Mouse (Mus musculus) embryonic fibroblast, embryonic 13.5 days (primary cell): ENCODE measurements around the gene Nupl1. TPM values are rescaled to one million over a fixed set of nuclear protein-coding genes. Genes with fewer than 3 reads are reported as not detected.
A peak's percentile ranks its signal among the peaks of the same experiment; 100 is the strongest.

Source experiments
- H3K27ac ChIP-seq: 2 replicates; pipeline ENCODE4 v1.5.1; 2012; ENCODE audit warnings: low read length, control low read depth, inconsistent platforms; ENCODE audit not compliant: insufficient read depth
- H3K4me1 ChIP-seq: 2 replicates; pipeline ENCODE4 v1.6.1; 2011; ENCODE audit warnings: low read length; ENCODE audit not compliant: control insufficient read depth, insufficient read depth
- H3K4me3 ChIP-seq: 2 replicates; pipeline ENCODE4 v1.5.1; 2011; ENCODE audit warnings: mild to moderate bottlenecking, control low read depth, low read length; ENCODE audit not compliant: insufficient read depth
- CTCF ChIP-seq: IDR thresholded peaks from 2 replicates; pipeline ENCODE4 v1.5.1; 2011; ENCODE audit warnings: mild to moderate bottlenecking, control low read depth, low read length, moderate library complexity, borderline replicate concordance; ENCODE audit not compliant: insufficient read depth
- POLR2A ChIP-seq: IDR thresholded peaks from 2 replicates; pipeline ENCODE4 v1.6.1; 2011; ENCODE audit warnings: low read depth, mild to moderate bottlenecking, control low read depth, low read length, moderate library complexity
- polyA plus RNA-seq: library from polyadenylated mRNA; stranded (reverse); fragments of >200 nt; gene quantifications from 2 replicates; pipeline ENCODE4 v1.2.4, GENCODE M21; 2011; ENCODE audit warnings: low read depth; ENCODE audit not compliant: missing spikeins, insufficient read length

Nupl1 gene
- not detected in 2 replicates for polyA plus RNA-seq

DNA sequence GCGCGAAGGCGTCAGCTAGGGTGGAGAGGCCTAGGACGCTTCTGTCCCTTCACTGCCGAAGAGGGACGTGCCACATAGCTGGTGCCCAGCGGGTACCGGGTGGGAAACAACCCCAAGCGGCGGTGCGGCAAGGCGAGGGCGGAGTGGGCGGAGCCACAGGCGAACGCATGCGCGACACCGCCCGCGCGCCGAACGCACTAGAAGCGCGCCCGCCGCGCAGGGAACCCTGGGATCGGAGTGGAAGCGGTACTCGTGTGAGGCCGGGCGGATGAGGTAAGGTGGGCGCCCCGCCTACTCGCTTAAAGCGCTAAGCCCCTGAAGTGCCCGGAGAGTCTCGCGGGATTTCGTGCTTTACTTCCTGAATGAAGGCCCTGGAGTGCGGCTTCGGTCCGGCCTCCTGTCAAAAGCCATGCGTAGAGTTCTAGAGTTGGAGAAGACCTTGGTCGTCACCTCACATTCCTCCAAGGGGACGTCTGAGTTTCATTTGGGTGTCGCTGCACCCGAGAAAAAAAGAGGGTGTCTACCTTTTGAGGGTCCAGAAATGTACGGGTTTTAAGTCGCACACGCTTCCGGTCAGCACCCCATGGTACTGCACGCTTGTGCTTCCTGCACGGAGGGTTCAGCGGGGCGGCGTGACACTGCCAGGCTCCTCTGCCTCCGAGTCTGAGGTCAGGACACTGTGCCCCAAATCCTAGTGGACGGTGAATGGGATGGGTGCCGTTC is at the start of gene Nupl1, which contains the start of gene Gm49336:
Gene Nupl1 (minus strand): TSS at position 151 of the 723 bp plus-strand sequence.
Gene Gm49336 (minus strand): TSS at position 227 of the 723 bp plus-strand sequence.
- Histone ChIP-seq H3K27ac (peak within 1 kb of the TSS; percentile 78), H3K4me3 (peak within 1 kb of the TSS; percentile 83), H3K4me1 (no peaks in the 10 kb centered on the region; the same call in 1 of the 2 replicates)
- TF ChIP-seq CTCF, result no peak
- TF ChIP-seq POLR2A, result peak; percentile 84

DNA sequence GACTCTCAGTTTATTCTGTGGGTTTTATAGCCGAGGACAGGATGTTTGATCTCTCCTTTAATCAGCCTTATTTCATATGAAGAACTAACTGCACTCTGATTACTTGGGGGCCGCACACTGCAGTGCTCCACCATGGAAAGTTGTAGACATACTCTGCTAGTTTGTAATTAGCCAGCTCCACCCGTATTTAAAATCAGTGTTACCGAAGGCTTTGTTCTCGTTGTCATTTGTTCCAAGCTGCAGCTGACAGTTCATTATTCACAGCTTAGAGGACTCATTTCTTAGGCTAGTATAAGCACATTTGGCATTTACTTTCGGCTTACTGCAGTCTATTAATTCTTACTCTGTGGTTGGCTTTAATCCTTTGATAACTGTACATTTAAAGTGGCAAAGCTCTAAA is 49.8 kb upstream of the Nupl1 start:
- H3K27ac ChIP-seq, result peak overlapping the region; percentile 45; the same call in 1 of the 2 replicates
- H3K4me3 ChIP-seq, result no peak overlapping the region
- no peak for TF ChIP-seq POLR2A
- no peak for TF ChIP-seq CTCF
- no peaks in the 10 kb centered on the region for H3K4me1 ChIP-seq

DNA sequence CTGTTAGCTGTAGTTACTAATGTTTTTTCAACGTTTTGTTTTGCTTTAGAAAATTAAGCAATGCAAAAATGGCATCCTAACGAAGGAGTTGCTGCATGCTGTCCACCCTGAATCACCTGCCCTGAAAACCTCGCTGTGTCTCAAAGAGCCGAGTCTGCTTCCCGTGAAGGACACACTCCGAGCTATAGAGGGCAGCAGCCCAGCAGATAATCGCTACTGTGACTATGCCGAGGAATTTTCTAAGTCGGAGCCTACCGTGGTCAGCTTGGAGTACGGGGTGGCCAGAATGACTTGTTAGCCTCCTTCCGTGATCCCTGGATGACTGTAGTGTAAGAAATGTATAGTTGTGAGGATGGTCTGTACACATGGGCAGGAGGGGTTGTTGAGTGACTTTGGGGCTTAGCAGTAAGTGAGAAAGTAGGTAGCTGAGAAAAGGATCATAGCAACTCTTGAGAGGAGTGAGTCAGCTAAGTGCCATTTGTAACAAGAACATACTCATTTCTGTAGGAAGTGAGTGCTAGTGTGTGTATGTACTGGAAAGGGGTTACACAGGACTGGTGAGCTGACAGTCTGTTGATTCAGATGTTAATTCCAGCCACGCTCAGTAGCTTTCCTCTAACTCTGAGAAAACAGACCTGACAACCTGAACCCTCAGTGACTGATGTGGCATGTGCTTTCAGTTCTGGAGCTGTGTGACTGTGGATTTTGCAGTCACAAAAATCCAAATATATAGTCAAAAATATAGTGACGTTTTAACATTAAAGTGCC is 49.2 kb upstream of the Nupl1 start:
- no peak overlapping the region for H3K4me3 ChIP-seq
- no peak overlapping the region; the same call in 1 of the 2 replicates for H3K27ac ChIP-seq
- H3K4me1 ChIP-seq, result no peaks in the 10 kb centered on the region
- no peak for TF ChIP-seq POLR2A
- no peak for TF ChIP-seq CTCF

DNA sequence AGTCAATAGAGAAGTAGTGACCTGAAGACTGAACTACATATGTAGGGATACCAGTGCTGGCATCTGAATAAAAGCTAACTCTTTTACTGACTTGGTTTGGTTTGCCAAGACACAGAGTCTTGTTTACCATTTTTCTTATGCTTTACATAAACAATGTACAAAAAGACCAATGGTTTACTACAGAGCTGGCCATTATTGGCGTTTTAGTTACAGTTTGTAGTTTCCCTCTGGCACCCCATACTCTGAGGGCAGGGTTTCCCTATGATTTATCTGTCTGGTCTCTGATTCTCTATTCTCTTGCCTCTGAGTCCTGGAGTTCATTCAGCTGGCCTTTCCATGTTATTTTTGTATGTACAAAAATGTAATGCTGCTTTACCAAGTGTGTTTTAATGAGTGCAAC is 44.3 kb upstream of the Nupl1 start:
- Histone ChIP-seq H3K4me3 (no peak overlapping the region), H3K27ac (no peak overlapping the region), H3K4me1 (no peaks in the 10 kb centered on the region)
- TF ChIP-seq CTCF (no peak), POLR2A (no peak)

DNA sequence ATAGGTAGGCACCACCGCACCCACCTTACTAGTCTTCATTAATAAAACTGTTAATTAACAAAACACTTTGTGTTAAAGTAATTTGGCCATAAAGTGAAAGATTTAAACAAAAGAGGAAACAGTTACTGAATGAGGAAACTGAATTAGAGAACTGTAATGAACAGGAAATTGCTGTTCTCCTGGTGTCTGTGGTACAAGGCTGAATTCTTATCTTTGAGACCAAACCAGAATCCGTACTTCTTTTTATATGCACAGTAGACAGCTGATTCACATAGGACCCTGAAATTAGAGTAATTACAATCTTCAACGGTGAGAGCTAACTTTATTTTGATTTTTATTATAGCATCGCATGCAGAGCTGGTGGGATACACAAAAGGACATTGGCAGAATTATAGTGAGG is 39.1 kb upstream of the Nupl1 start:
- H3K4me3 ChIP-seq, result no peak overlapping the region
- no peaks in the 10 kb centered on the region for H3K4me1 ChIP-seq
- TF ChIP-seq CTCF, result no peak
- TF ChIP-seq POLR2A, result no peak
- no peak overlapping the region for H3K27ac ChIP-seq

DNA sequence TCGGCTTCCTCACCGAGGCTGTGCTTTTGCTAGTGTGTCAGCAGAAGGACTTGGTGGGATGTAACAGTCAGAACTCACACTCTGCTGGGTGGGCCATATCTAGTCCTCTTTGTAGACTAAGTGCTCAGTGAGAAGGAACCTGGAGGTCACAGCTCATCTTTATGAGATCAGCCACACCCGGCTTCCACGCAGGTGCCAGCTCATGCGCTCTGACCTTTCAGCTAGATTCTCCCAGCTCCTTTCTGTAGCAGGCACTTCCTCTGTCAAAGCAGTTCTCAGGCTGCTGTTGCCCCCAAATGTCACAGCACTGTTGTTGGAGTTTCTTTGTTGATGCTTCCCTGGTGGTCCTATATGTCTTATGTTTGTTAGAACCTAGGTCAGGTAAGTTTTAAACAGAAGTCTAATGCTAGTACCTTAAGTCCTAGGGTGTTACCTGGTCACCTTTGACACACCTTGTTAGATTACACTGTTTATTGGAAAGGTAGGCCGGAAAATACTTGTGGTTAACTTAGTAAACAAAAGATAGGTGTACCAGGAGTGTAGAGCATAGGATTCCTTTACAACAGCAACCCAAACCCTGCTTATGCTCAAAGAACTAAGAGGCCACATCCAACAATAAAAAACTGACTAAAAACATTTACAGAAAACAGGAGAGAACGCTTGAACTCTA is 35.1 kb upstream of the Nupl1 start:
- Histone ChIP-seq H3K27ac (no peak overlapping the region), H3K4me1 (no peaks in the 10 kb centered on the region), H3K4me3 (no peak overlapping the region)
- TF ChIP-seq POLR2A (no peak), CTCF (no peak)

DNA sequence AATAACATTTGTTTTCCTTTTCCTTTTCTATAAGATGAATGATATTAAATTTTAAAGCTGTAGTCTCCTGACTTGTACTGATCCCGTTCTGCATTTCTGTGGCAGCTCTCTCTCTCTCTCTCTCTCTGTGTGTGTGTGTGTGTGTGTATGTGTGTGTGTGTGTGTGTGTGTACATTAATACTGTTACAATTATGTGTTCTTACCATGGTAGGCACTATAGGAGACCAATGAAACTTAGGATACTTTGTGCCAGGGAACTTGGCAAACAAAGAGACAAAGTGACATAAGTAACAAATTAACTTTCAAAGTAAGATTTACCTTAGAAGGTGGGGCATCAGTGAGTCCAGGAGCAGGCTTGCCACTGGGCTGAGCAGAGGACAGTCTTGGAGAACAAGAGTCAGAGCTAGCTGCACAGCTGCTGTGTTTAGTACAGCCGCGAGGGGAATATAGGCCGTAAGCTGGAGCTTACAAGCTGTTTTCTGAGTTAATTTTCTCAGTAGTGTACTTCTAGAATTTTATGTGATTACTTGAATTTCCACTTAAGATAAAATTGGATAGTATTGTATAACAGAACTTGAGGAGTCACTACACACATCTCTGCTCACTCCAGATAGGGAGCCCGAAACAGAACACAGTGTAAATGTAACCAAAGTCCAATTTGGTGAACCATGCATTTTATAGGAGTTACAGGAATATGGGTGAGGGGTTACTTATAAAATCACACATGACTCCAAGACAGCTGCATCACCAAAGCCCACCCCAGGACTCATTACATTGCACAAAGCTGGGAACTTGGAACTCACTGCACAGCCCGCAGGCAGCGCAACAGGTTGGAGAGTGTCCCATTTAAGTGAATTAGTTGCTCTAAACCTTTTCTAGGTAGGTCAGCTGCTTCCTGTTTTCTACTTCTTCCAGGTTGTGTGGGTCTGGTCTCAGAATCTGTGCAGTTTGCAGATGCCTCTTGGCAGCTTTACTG is 24.4 kb upstream of the Nupl1 start:
- no peak for TF ChIP-seq POLR2A
- no peak for TF ChIP-seq CTCF

DNA sequence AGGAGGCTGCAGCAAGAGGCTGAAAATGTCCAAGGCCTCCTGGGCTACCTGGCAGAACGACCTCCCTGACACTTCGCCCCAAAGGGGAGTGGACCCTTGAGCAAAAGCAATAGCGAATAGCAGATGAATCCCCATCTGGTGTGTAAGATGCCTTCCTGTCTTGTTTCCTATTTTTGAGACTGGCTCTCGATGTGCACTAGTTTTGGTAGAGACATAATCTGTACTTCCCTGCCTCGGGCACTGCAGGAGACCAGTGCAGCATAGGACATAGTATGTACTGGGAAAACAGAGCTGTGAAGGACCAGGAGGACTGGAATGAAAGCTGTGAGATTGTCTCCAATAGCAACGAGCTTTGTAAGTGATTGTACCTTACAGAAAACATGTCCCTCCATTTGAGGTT is 22.1 kb upstream of the Nupl1 start:
- no peaks in the 10 kb centered on the region for H3K4me1 ChIP-seq
- TF ChIP-seq POLR2A, result no peak
- TF ChIP-seq CTCF, result no peak
- H3K27ac ChIP-seq, result no peak overlapping the region
- no peak overlapping the region for H3K4me3 ChIP-seq

More for the DNA sequence above, 24.4 kb upstream of the Nupl1 start:
- Histone ChIP-seq H3K27ac (no peak overlapping the region), H3K4me3 (no peak overlapping the region), H3K4me1 (no peaks in the 10 kb centered on the region)

DNA sequence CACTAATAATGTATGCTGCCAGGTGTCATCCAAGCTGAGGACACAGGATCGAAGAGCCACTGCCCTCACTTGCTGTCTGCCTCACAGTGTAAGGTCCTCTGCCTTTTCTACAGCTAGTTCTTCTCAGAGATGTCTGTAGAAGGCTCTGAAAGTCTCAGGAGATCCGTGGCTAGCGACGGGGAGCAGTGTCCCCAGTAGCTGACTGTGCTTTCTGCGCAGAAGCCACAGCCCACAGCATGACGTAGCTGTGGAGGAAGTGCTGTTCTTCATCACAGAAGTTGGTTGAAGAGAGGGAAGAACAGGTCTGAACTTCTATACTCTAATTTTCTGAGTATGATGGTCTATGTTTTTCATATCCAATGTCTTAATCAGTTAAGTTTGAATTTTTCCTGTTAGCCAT is 18.1 kb upstream of the Nupl1 start:
- Histone ChIP-seq H3K27ac (no peak overlapping the region), H3K4me3 (no peak overlapping the region), H3K4me1 (no peaks in the 10 kb centered on the region)
- no peak for TF ChIP-seq CTCF
- TF ChIP-seq POLR2A, result no peak
